Mouse (Mus musculus): ENCODE measurements around the gene Ctsc.

The Ctsc gene

DNA sequence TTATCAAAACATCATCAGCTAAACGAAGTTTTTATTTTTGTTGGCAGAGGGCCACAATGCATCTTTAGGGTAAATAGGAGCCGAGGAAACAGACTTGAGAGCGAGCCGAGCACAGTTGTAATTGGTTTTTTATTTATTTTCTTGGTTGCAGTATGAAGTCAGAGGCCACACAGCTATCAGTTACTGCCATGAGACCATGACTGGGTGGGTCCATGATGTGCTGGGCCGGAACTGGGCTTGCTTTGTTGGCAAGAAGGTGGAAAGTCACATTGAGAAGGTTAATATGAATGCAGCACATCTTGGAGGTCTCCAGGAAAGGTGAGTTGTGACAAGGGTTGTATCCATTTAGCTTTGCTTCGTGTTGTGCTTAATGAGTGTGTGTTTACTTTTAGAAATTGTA lies 19.0 kb downstream of the Ctsc start:
- DNase-seq, result no peak

GRCm38 (mm10) chr7:88305750-88306149 lies 27.9 kb downstream of the Ctsc start:
- DNase-seq, result no peak

DNA sequence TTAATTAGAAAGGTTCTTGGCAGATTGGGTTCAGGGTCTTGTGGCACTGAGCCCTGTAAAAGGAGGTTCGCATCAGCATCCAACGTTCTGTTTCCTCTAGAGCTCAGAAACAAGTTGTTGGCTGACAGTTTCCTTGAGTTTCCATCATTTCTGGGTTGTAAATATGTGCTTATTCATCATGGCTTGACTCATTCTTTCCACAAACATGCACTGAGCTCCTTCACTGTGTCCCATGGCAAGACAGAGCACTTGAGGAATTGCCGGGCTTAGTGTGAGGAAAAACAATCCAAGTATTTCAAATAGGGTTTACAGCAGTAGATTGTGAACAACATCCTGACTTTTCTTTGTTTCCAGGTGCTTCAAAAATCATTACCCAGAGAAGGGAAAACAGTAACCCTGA lies 28.8 kb downstream of the Ctsc start:
- no peak for DNase-seq

DNA sequence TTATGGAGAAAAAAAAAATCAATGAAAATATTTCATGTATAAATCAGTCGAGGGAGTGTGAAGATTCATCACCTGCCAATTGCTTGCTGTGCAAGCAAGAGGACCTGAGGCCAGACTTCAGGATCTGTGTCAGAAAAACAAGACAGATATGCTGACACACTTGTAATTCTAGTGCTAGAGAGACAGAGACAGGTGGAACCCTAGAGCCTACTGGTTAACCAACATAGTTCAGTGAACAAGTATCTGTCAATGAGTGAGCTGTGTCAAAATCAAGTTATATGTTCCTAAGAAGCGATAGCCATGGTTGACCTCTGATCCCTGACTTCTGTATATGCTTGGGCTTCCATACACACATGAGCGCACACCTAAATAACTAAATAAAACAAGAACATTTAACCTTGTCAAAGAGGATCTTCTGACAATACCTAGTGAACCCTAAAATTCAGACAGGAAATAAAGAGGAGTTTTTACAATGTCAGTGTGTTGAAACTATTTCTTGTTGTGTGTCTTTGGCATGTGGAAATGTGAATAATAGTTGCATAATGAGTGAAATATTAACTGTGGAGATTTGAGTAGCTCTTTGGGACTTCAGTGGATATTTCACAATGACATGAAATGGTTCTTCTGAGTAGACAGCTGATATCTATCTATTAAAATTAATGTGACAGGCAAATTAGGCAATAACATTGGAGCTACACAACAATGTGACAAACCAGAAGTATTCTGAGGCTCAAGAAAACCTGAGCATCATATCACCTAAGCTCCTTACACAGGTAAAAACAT lies 32.7 kb downstream of the Ctsc start:
- no peak for DNase-seq

- DNase-seq, result no peak
Observed at GRCm38 (mm10) chr7:88316408-88316807, 38.5 kb downstream of the Ctsc start.

DNA sequence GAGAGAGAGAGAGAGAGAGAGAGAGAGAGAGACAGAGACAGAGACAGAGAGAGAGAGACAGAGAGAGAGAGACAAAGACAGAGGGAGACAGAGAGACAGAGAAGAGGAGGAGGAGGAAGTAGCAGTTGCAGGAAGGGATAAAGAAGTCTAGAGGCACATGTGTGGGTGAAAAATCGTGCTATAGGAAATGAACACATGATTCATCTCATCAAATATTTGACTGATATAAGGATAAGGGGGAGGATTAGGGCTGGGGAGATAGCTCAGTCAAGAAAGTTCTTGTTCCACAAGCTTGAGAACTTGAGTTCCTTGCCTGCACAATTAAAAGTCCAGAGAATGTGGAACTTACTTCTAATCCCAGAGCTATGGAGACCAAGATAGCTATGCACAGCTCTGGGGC lies 40.6 kb downstream of the Ctsc start:
- DNase-seq, result no peak

DNA sequence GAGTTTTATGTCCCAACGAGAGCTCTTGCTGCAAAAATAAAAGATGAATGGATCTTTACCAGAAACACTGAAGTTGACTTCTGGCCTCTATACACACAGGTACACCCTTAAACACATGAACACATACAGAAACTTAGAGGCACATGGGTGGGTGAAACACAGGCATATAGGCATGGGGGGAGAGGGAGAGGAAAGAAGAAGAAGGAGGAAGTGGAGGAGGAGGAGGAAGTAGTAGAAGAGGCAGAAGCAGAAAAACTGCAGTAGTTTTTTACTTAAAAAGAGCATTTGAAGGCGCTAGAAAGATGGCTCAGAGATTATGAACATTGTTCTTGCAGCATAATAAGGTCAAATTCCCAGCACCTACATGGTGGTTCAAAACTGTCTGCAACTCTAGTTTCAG lies 41.0 kb downstream of the Ctsc start:
- no peak for DNase-seq

GRCm38 (mm10) chr7:88319414-88320140 lies 41.7 kb downstream of the Ctsc start:
- no peak for DNase-seq

GRCm38 (mm10) chr7:88320628-88321336 lies 42.9 kb downstream of the Ctsc start:
- DNase-seq, result peak; percentile 15

- DNase-seq, result no peak
Observed at GRCm38 (mm10) chr7:88322431-88322830, 44.5 kb downstream of the Ctsc start.

GRCm38 (mm10) chr7:88327495-88327894 lies 49.6 kb downstream of the Ctsc start:
- no peak for DNase-seq

- peak; percentile 18 for DNase-seq
Observed at GRCm38 (mm10) chr7:88343828-88344227, 65.9 kb downstream of the Ctsc start.

DNA sequence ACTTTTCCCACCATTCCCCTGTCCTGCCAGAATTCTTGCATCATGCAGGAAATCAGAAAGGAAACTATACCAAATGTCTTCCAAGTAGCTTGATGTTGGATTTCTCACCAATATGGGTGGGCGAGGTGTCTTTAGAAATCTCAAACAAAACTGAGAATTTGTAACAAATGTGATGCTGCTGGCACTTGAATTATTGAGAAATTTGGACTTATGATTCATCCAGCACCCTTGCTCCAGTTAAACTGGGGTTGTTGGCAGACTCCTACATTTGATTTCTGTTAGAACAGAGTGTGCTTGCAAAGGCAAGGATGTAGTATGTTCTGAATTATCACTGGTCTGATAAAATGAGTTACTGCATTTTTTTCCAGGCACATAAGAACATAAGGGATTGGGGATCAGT lies 68.2 kb downstream of the Ctsc start:
- DNase-seq, result no peak

- peak; percentile 24 for DNase-seq
Observed at GRCm38 (mm10) chr7:88356871-88357776, 79.2 kb downstream of the Ctsc start.

GRCm38 (mm10) chr7:88358042-88358878 lies 80.4 kb downstream of the Ctsc start:
- DNase-seq, result no peak
